Mouse (Mus musculus): ENCODE results near the gene Il6.
"Not testable (repeated sequence)": the region's sequence is repeated elsewhere in the genome, so short reads cannot be mapped to it uniquely, and the experiment has no call there.

The Il6 gene

DNA sequence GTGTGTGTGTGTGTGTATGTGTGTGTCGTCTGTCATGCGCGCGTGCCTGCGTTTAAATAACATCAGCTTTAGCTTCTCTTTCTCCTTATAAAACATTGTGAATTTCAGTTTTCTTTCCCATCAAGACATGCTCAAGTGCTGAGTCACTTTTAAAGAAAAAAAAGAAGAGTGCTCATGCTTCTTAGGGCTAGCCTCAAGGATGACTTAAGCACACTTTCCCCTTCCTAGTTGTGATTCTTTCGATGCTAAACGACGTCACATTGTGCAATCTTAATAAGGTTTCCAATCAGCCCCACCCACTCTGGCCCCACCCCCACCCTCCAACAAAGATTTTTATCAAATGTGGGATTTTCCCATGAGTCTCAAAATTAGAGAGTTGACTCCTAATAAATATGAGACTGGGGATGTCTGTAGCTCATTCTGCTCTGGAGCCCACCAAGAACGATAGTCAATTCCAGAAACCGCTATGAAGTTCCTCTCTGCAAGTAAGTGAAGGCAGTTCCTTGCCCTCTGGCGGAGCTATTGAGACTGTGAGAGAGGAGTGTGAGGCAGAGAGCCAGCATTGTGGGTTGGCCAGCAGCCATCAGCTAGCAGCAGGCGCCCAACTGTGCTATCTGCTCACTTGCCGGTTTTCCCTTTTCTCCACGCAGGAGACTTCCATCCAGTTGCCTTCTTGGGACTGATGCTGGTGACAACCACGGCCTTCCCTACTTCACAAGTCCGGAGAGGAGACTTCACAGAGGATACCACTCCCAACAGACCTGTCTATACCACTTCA lies at the start of gene Il6:
Il6 (plus strand) TSS at position 389 of the 778 bp plus-strand sequence.
- DNase-seq (ENCODE audit: low spot score): peak; percentile 89

DNA sequence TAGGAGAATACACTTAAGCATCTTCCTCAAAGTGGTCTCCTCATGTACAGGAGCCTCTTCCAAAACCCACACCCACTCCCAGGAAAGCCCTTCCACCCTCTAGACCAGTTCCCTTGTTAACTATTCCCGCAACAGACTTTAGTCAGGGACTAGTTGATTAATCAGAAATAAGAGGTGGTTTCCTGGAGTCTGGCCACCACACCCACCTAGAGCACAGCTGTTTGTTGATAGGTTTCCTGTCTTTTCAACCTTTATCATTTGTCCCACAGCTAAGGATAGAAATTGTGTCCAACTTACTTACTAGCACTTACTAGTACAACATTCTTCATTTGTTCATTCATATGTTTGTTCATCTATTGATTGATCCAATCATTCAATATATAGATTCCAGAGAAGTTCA lies 49.4 kb upstream of the Il6 start:
- no peak for DNase-seq (ENCODE audit: low spot score)

DNA sequence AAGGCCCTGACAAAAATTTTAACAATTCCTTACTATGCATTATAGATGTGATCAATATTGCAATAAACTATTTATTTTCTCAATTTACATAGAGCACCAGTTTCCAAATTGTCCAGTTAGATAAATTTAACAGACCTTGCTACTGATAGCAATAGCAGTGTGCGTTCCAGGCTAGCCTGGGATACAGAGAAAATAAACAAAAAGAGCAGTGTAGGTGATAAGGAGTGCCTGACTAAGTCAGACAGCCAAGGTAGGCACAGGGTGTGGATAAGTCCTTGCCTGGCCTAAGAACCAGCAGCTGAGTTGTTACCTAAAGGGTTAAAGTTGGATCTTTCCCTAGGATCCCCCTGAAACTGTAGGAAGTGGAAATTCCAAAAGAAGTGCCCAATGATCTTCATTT lies 42.7 kb upstream of the Il6 start:
- DNase-seq (ENCODE audit: low spot score): no peak

DNA sequence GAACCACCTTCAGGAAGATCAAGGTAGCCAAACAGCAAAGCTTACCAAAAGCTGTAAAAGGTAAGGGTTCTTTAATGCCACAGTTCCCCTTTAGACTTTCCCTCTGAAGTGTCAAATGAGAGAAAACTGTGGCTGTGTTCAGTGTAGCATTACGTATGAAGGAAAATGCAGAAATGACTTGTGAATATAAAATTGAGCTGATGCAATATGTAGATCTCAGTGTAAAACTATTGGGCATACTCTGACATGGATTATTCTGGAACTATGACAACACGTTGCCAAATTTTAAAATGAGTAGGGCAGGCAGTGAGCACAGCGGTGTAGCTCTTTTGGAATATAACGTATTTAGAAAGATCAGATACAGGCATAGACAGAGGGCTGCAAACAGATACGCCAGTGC lies 40.1 kb upstream of the Il6 start:
- DNase-seq (ENCODE audit: low spot score): no peak

DNA sequence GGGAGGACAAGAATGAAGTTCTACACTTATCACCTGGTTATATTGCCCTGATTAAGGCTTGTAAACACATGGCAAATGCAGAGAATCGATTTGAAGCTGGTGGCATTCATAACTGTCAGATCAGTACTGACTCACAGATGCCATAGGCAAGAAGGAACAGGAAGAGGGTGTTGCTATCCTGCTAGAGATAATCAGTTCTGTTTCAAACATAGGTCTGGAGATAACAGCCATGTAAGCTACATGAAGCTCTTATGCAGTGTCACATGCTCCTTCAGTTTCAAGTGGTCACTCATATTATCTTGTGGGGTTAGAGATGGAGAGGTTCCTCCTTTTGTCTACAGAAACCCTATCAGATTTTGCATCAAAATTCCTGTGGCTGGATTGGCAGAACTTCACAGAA lies 39.4 kb upstream of the Il6 start:
- DNase-seq (ENCODE audit: low spot score): no peak

DNA sequence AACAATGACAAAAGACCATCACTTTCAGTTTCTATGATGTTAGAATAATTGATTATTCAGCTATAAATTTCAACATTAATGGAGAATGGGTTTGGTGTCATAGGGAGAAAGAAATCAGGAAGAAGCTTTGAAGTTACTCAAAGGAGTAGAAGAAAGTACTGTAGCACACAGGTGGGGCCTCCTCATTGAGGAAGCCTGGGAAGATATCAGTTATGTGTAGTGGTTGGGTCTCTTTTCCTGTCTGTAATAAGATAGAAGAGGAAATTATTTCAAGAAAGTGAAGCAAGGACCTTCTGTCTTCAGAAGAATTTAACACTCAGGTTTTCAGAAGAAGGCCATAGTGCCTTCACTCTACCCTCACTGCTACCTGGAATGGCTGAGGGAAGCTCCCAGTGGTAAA lies 38.8 kb upstream of the Il6 start:
- DNase-seq (ENCODE audit: low spot score): no peak

DNA sequence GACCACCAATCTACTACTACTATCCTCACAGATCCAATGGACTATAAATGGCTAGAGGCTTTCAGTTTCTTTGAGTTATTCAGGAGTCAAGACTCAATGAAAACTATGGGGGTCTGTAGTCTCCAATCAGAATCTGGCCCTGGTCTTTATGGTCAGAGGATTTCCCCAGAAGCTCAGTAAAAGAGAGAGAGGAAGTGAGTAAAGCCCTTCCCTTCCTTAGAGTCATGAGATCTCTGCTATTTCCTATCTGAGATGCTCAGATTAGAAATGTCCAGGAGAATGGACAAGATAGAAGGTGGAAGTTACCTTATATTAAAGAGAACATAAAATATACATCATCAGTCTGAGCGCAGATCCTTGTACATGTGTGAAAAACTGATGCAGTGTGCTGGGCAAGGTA lies 19.3 kb upstream of the Il6 start:
- no peak for DNase-seq (ENCODE audit: low spot score)

DNA sequence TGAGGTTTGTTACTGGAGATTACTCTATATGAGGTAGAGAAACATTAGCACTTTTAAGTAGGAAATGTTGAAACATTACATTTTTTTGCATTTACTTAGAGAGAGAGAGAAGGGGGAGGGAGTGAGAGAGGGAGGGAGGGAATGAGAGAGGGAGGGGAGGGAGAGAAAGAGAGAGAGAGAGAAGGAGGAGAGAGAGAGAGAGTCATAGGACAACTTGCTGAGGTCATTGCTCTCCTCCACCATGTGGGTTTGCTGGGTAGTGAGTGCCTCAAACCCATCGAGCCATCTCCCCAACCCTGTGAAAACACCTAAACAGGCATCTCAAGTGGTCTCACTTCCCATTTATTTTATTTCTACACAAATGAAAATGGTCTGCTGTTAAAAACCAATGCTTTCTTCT lies 18.6 kb upstream of the Il6 start:
- no peak for DNase-seq (ENCODE audit: low spot score)

DNA sequence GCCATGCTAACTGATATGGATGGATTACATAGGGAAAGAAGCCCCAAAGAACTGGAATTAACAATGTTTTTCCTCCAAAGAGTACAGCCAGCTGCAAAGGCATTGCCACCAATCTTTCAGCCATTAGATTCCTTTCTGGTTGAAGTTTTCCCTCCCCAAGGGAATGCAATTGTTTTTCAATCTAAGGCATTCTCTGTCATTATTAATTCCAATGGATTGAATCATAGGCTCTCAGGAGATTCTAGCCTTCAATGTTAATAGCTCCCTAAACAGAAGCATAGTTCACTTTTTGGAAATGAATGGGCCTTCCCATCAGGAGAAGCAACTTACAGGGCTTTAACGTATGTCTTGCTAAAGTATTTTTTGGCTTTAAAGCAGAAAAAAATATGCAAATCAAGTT lies 15.6 kb upstream of the Il6 start:
- DNase-seq (ENCODE audit: low spot score): no peak

DNA sequence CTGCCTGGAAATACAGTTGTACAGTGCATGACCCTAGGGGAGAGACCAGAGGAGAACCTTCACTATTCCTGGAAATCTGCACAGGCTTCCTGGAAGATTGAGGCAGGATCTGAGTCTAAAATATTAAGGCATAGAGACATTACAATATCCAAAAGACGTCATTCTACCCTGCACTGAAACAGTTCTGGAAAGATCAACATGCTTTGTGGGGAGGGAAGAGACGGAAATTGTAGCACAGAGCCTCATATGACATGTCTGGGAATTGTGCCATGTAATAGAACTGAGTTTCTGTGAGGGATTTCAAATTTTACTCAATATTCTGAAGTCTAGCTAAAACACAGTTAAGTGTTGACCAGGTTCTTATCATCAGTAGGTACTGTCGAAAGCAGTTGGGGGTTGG lies 12.0 kb upstream of the Il6 start:
- DNase-seq (ENCODE audit: low spot score): no peak

DNA sequence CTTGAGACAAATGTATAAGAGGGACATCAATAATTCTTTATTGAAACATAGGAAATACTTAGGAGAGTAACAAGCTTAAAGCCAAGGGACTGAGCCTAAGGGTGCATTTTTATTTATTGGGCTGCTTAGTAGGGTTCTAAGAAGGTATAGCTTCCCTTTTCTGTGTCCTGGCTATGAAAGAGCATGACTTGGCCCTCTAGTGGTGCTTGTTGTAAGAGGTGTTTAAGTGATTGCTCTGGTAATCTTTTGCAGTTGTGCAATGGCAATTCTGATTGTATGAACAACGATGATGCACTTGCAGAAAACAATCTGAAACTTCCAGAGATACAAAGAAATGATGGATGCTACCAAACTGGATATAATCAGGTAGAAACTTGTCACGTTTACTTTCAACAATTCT lies 1.7 kb downstream of the Il6 start:
- peak; percentile 18 for DNase-seq (ENCODE audit: low spot score)

DNA sequence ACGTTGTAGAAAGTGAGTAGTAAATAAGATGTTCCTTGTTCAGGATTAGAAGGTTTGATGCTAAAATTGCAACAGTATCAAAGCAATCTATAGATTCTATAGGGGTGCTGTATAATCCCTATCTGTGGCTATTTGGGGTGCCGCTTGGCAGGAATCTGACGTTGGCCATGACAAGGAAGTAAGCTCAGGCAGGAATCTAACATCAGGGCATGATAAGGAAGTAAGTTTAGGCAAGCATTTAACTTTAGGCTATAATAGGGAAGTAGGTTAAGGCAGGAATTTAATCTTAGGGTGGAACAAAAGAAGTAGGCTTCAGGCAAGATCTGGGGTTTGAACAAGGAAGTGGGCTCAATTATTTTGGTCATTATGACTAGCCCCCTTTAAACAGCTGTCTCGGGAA lies 22.9 kb downstream of the Il6 start:
- not testable (repeated sequence) for DNase-seq (ENCODE audit: low spot score)

DNA sequence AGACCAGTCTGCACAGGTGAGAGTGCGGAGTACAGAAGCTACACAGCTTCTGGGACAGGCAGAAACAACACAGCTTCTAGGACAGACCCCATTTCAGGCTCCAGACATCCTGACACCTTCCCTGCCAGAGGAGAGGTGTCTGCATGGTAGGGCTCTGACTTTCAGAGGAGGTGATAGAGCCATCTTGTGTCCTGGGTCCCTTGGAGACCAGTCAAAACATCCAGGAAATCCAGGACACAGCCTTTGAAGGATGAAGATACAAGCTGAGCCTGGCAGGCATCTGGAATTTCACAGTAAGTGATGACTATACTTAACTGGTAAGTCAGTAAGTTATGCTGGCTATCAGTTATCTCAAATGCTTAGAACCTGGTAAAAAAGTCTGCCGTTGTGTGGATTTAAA lies 24.2 kb downstream of the Il6 start:
- not testable (repeated sequence) for DNase-seq (ENCODE audit: low spot score)

DNA sequence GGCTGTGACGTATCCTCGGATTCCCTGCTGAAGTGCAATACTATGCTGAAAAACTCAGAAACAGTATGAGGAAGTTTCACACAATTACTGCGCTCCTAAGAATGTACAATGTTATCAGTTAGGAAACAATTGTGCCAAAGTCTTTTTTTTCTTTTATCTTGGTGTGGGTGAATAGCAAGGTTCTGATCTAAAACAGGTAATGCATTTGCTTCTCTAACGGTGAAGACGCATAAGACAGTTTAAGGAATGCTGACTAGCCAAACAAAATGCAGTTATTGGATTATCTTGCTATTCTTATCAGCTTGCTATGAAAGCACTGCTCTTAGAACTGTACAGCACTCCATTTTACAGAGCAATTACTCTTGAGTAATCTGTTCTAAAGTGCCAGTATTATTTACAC lies 26.4 kb downstream of the Il6 start:
- not testable (repeated sequence) for DNase-seq (ENCODE audit: low spot score)

DNA sequence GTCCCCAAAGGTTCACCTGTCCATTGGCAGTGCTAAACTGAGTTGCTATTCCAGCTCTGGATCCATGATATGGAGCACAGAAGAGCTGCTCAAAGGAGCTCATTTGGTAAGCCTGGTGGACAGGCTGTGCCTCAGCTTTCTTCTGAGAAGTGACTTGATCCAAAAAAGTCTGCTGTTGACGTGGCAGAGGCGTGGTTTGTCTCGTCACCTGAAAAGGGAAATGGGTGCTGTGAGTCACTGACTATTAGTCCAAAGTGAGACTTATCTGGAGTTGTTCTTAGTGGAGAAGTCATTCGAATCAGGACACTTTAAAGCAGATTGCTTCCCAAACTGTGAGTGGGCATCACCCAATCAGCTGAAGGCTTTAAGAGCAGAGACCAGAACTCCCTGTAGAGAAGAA lies 26.9 kb downstream of the Il6 start:
- not testable (repeated sequence) for DNase-seq (ENCODE audit: low spot score)

DNA sequence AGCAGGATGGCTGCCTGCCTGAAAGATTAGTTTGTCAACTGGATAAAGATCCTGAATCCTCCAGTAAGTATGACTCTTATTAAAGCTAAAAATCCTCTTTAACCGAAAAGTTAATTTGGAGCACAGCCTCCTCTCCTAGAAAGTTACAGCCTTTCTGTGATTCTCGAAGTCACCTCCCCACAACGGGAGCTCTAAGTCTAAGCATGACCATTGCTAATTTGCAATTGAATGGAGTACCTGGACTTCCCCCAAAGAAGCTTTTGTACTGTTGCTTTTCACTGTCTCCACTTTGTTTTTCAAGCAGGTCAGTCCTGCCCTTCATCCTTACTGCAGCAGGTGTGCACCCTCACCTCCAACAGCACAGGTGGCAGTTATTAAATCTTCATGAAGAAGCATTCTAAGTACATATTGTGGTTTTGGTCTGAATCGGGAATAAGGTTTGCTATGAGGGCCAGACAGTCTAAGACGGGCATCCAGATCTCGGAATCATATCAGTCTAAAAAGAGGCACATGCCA lies 45.4 kb downstream of the Il6 start:
- DNase-seq (ENCODE audit: low spot score): no peak

DNA sequence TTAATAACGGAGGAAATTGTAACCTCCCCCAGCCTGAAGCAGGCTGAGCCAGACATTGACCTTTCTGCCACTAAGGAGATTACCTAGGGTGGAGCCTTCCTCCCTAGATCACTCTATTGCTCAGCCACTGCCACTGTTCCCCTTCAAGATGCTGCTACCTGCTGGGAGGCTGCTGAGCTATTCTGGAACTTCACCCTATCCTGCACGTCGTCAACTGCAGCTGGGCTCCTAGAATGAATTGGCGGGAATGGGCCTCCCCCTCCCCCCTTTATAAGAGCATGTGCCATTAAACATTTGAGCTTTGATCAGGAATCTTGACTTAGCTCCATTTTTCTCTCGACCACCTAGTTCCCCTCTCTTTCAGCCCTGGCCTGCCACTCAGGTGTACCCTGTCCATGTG lies 46.7 kb downstream of the Il6 start:
- DNase-seq (ENCODE audit: low spot score): not testable (repeated sequence)

DNA sequence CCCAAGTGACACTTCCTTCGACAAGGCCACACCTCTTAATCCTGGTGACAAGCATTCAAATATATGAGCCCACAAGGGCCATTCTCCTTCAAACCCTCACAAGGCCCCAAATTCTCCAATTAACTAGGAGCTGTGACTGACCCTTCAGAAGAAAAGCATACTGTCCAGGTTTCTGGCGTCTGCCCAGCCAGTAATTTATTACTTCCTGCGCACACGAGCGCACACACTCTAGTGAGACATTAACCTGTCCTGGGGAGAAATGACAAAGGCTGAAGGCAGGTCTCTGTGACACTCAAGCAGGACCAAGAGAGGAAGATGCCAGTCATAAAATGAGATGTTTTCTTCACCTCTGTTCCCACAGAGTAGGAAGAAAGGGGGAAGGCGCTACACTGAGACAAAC lies 54.8 kb downstream of the Il6 start:
- DNase-seq (ENCODE audit: low spot score): no peak
